Comparison of ENCODE assay signal across 17 mouse cellular contexts in the genomic region with DNA sequence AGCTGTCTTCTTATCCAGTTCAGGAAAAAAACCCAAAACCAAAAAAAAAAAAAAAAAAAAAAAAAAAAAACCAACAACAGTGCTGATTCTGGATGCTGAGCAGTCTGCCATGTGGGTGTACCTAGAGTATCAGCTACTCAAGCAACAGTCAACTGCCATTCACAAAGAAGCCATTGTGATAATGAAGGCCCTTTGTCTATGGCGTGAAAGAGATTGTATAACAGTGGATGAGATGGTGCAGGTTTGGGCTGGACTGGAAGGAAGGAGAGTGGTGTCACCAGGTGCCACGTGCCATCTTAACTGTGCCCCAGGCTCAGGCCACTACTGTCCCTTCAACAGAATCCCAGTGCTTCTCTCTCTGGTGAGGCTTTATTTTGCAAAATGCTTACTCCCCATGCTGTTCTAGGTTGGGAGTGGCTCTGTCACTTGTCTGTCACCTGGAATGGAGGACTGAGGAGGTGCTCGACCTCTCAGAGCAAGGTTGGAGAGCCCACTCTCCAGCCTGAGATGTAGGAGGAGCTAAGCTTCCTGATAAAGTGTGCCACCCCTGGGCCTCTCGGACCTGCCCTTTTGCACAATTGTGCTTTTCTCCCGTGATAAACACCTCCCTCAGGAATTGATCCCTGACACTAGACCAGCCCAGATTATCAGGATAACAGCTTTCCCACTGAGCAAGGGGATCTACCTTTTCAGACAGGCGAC. TPM values are rescaled to one million over a fixed set of nuclear protein-coding genes. Genes with fewer than 3 reads are reported as not detected.
DNase-seq lines count a peak whose midpoint lies in the region; ATAC-seq lines count a peak whose summit lies in the region.
"Had no signal": no experiment of that assay in that cellular context is flagged by ENCODE, and none has a peak within 500 bp of the region (broad histone marks: within the 10 kb centered on the region; RNA-seq: fewer than 3 reads in every experiment).

No protein-coding gene starts in this region.

- no peak for DNase-seq in hindbrain, embryonic 11.5 days (ENCODE audit: low spot score)
- DNase-seq in midbrain, embryonic 11.5 days (ENCODE audit: low spot score, missing footprints): no peak
- DNase-seq in intestine, embryonic 14.5 days (ENCODE audit: low spot score): no peak
- DNase-seq in kidney, adult 9 months: no peak
- no peak for DNase-seq in layer of hippocampus, adult 9-10 months (ENCODE audit: low spot score)
- DNase-seq: cerebellum, postnatal 36 days had no signal

- H3K36me3 ChIP-seq in hindbrain, embryonic 11.5 days (ENCODE audit: control insufficient read depth, insufficient read depth, low read length): no peaks in the 10 kb centered on the region
- no peaks in the 10 kb centered on the region for H3K36me3 ChIP-seq in hindbrain, embryonic 16.5 days (ENCODE audit: control insufficient read depth, insufficient read depth, low read length)
- no peaks in the 10 kb centered on the region for H3K36me3 ChIP-seq in midbrain, embryonic 11.5 days (ENCODE audit: control insufficient read depth, insufficient read depth, low read length)
- H3K36me3 ChIP-seq in midbrain, embryonic 15.5 days (replicated peaks): no peaks in the 10 kb centered on the region
- H3K36me3 ChIP-seq in intestine, embryonic 14.5 days (ENCODE audit: control insufficient read depth, insufficient read depth, low read length): peaks cover 15% of the 10 kb centered on the region; the same call in 1 of the 2 replicates
- no peaks in the 10 kb centered on the region for H3K36me3 ChIP-seq in stomach, embryonic 16.5 days (ENCODE audit: control insufficient read depth, insufficient read depth, low read length)
- H3K36me3 ChIP-seq: limb, embryonic 15.5 days; lung, embryonic 15.5 days had no signal

- 0 out of 2 replicates have a peak, but pooled peaks have one; percentile 25 for ATAC-seq in hindbrain, embryonic 11.5 days (ENCODE audit: low FRiP score)
- no peak for ATAC-seq in hindbrain, embryonic 16.5 days
- ATAC-seq in midbrain, embryonic 11.5 days (ENCODE audit: low FRiP score): 0 out of 2 replicates have a peak, but pooled peaks have one; percentile 27
- no peak for ATAC-seq in midbrain, embryonic 15.5 days (replicated peaks)
- 0 out of 2 replicates have a peak, but pooled peaks have one; percentile 9 for ATAC-seq in intestine, embryonic 14.5 days (replicated peaks; ENCODE audit: low FRiP score, low TSS enrichment, low read depth)
- peak; percentile 56; the same call in 1 of the 2 replicates for ATAC-seq in stomach, embryonic 16.5 days (ENCODE audit: insufficient read depth, low FRiP score)
- ATAC-seq: midbrain, embryonic 16.5 days had no signal

- WGBS in hindbrain, embryonic 11.5 days: 44% methylated on average over 6 of the region's 6 CpGs
- WGBS in hindbrain, embryonic 16.5 days: 52% methylated on average over 6 of the region's 6 CpGs
- 37% methylated on average over 6 of the region's 6 CpGs for WGBS in midbrain, embryonic 11.5 days
- WGBS in midbrain, embryonic 15.5 days: 36% methylated on average over 6 of the region's 6 CpGs
- 52% methylated on average over 6 of the region's 6 CpGs for WGBS in intestine, embryonic 14.5 days
- 50% methylated on average over 6 of the region's 6 CpGs for WGBS in stomach, embryonic 16.5 days

- no peaks in the 10 kb centered on the region for H3K27me3 ChIP-seq in hindbrain, embryonic 11.5 days (ENCODE audit: control insufficient read depth, insufficient read depth, low read length)
- no peaks in the 10 kb centered on the region for H3K27me3 ChIP-seq in hindbrain, embryonic 16.5 days (replicated peaks; ENCODE audit: control insufficient read depth, insufficient read depth, low read length)
- H3K27me3 ChIP-seq in midbrain, embryonic 11.5 days (ENCODE audit: control insufficient read depth, insufficient read depth, low read length): no peaks in the 10 kb centered on the region
- no peaks in the 10 kb centered on the region for H3K27me3 ChIP-seq in midbrain, embryonic 15.5 days (replicated peaks)
- H3K27me3 ChIP-seq in intestine, embryonic 14.5 days (replicated peaks; ENCODE audit: control insufficient read depth, insufficient read depth, low read length): no peaks in the 10 kb centered on the region
- H3K27me3 ChIP-seq in stomach, embryonic 16.5 days (ENCODE audit: control insufficient read depth, insufficient read depth, low read length): no peaks in the 10 kb centered on the region
- H3K27me3 ChIP-seq: embryonic facial prominence, embryonic 13.5 days; limb, embryonic 15.5 days; lung, embryonic 15.5 days had no signal

- H3K4me1 ChIP-seq in hindbrain, embryonic 11.5 days (replicated peaks; ENCODE audit: control insufficient read depth, insufficient read depth, low read length): no peaks in the 10 kb centered on the region
- H3K4me1 ChIP-seq in hindbrain, embryonic 16.5 days (ENCODE audit: control insufficient read depth, insufficient read depth, low read depth, low read length): no peaks in the 10 kb centered on the region
- H3K4me1 ChIP-seq in midbrain, embryonic 11.5 days (ENCODE audit: control insufficient read depth, insufficient read depth, low read length): no peaks in the 10 kb centered on the region
- no peaks in the 10 kb centered on the region for H3K4me1 ChIP-seq in midbrain, embryonic 15.5 days
- no peaks in the 10 kb centered on the region for H3K4me1 ChIP-seq in intestine, embryonic 14.5 days (replicated peaks; ENCODE audit: control insufficient read depth, insufficient read depth, low read length)
- peaks cover 17% of the 10 kb centered on the region for H3K4me1 ChIP-seq in stomach, embryonic 16.5 days (ENCODE audit: control insufficient read depth, insufficient read depth, low read length)
- H3K4me1 ChIP-seq: limb, embryonic 15.5 days had no signal

- no peak overlapping the region for H3K27ac ChIP-seq in hindbrain, embryonic 11.5 days (ENCODE audit: low read depth, low read length)
- H3K27ac ChIP-seq in hindbrain, embryonic 16.5 days (ENCODE audit: low read depth, low read length): no peak overlapping the region
- no peak overlapping the region for H3K27ac ChIP-seq in midbrain, embryonic 11.5 days (ENCODE audit: low read depth, low read length)
- no peak overlapping the region for H3K27ac ChIP-seq in midbrain, embryonic 15.5 days
- no peak overlapping the region for H3K27ac ChIP-seq in intestine, embryonic 14.5 days (ENCODE audit: low read depth)
- peak overlapping the region; percentile 34 for H3K27ac ChIP-seq in stomach, embryonic 16.5 days (ENCODE audit: low read length)
- H3K27ac ChIP-seq: embryonic facial prominence, embryonic 13.5 days; hindbrain, embryonic 14.5 days; limb, embryonic 15.5 days; lung, embryonic 15.5 days had no signal

- H3K4me2 ChIP-seq in hindbrain, embryonic 11.5 days (replicated peaks; ENCODE audit: low read depth, low read length): no peak overlapping the region
- H3K4me2 ChIP-seq in hindbrain, embryonic 16.5 days (ENCODE audit: low read length): no peak overlapping the region
- H3K4me2 ChIP-seq in midbrain, embryonic 11.5 days: no peak overlapping the region
- H3K4me2 ChIP-seq in midbrain, embryonic 15.5 days: no peak overlapping the region
- H3K4me2 ChIP-seq in intestine, embryonic 14.5 days (ENCODE audit: low read length): no peak overlapping the region
- no peak overlapping the region for H3K4me2 ChIP-seq in stomach, embryonic 16.5 days (ENCODE audit: low read depth, low read length)
- H3K4me2 ChIP-seq: embryonic facial prominence, embryonic 13.5 days; hindbrain, embryonic 14.5 days; limb, embryonic 15.5 days; lung, embryonic 15.5 days had no signal

- no peak overlapping the region for H3K4me3 ChIP-seq in hindbrain, embryonic 11.5 days (ENCODE audit: low read depth, low read length)
- H3K4me3 ChIP-seq in hindbrain, embryonic 16.5 days (ENCODE audit: low read length): no peak overlapping the region
- no peak overlapping the region for H3K4me3 ChIP-seq in midbrain, embryonic 11.5 days (ENCODE audit: low read depth, low read length)
- H3K4me3 ChIP-seq in midbrain, embryonic 15.5 days: no peak overlapping the region
- H3K4me3 ChIP-seq in intestine, embryonic 14.5 days (ENCODE audit: low read depth, low read length): no peak overlapping the region
- no peak overlapping the region for H3K4me3 ChIP-seq in stomach, embryonic 16.5 days (replicated peaks; ENCODE audit: low read length)
- H3K4me3 ChIP-seq: embryonic facial prominence, embryonic 13.5 days; limb, embryonic 15.5 days; lung, embryonic 15.5 days had no signal

- H3K9ac ChIP-seq in hindbrain, embryonic 11.5 days (ENCODE audit: low read depth, low read length): no peak overlapping the region
- H3K9ac ChIP-seq in hindbrain, embryonic 16.5 days (ENCODE audit: low read depth, low read length): no peak overlapping the region
- no peak overlapping the region for H3K9ac ChIP-seq in midbrain, embryonic 11.5 days (ENCODE audit: low read length)
- H3K9ac ChIP-seq in midbrain, embryonic 15.5 days: no peak overlapping the region
- no peak overlapping the region for H3K9ac ChIP-seq in intestine, embryonic 14.5 days (ENCODE audit: low read length)
- no peak overlapping the region for H3K9ac ChIP-seq in stomach, embryonic 16.5 days (ENCODE audit: low read length)
- H3K9ac ChIP-seq: embryonic facial prominence, embryonic 13.5 days; hindbrain, embryonic 14.5 days; limb, embryonic 15.5 days; lung, embryonic 15.5 days had no signal

- no peaks in the 10 kb centered on the region for H3K9me3 ChIP-seq in hindbrain, embryonic 11.5 days (ENCODE audit: control insufficient read depth, low read length)
- H3K9me3 ChIP-seq in hindbrain, embryonic 16.5 days (ENCODE audit: control insufficient read depth, low read length): no peaks in the 10 kb centered on the region
- H3K9me3 ChIP-seq in midbrain, embryonic 11.5 days (ENCODE audit: control insufficient read depth, low read length): no peaks in the 10 kb centered on the region
- H3K9me3 ChIP-seq in midbrain, embryonic 15.5 days: no peaks in the 10 kb centered on the region
- H3K9me3 ChIP-seq in intestine, embryonic 14.5 days (ENCODE audit: control insufficient read depth, low read length): no peaks in the 10 kb centered on the region
- no peaks in the 10 kb centered on the region for H3K9me3 ChIP-seq in stomach, embryonic 16.5 days (replicated peaks; ENCODE audit: control insufficient read depth, low read length)
- H3K9me3 ChIP-seq: embryonic facial prominence, embryonic 13.5 days; limb, embryonic 15.5 days; lung, embryonic 15.5 days had no signal

RNA-seq across cellular contexts. Expression of a gene that starts 55.3 kb away (rescaled TPM):
- polyA plus RNA-seq in hindbrain, embryonic 11.5 days (2014; fragmentation: Nextera tagmentation; extraction: Ambion mirVana): not detected in 2 replicates
- not detected in 2 replicates for polyA plus RNA-seq in hindbrain, embryonic 16.5 days (2015; fragmentation: Nextera tagmentation; extraction: Ambion mirVana)
- not detected in 2 replicates for polyA plus RNA-seq in midbrain, embryonic 11.5 days (2014; fragmentation: Nextera tagmentation; extraction: Ambion mirVana)
- polyA plus RNA-seq in midbrain, embryonic 15.5 days (2015; fragmentation: Nextera tagmentation; extraction: Ambion mirVana): not detected in 2 replicates
- polyA plus RNA-seq in intestine, embryonic 14.5 days (2014; fragmentation: Nextera tagmentation; extraction: Ambion mirVana): not detected in 2 replicates
- polyA plus RNA-seq in stomach, embryonic 16.5 days (2015; fragmentation: Nextera tagmentation; extraction: Ambion mirVana): not detected in 2 replicates
- polyA plus RNA-seq: C2C12; embryonic facial prominence, embryonic 13.5 days; heart, postnatal 0 days; hindbrain, embryonic 14.5 days; kidney, embryonic 16.5 days; limb, embryonic 15.5 days; lung, embryonic 15.5 days; midbrain, embryonic 16.5 days had no signal

Comparison
In these comparisons a context has a peak if more than half of its experiments do, and no peak if none do; other contexts are left out.
1. ATAC-seq: peak in hindbrain, embryonic 11.5 days (single experiment), midbrain, embryonic 11.5 days (single experiment), intestine, embryonic 14.5 days (single experiment) and stomach, embryonic 16.5 days (single experiment); none in hindbrain, embryonic 16.5 days (single experiment) and midbrain, embryonic 15.5 days (single experiment).